Mouse (Mus musculus) CD4-positive, CD25-positive, alpha-beta regulatory T cell, adult 9 weeks (primary cell): Measurements from ENCODE around the gene Dhrs4. TPM values are rescaled to one million over a fixed set of nuclear protein-coding genes. Genes with fewer than 3 reads are reported as not detected.

Source experiments
- polyA plus RNA-seq: library from polyadenylated mRNA; unstranded; fragments of 100-300 nt; shearing (Covaris generic); gene quantifications from one replicate; pipeline ENCODE4 v1.2.1, GENCODE M21; 2017

Dhrs4 gene
- polyA plus RNA-seq = 47.2 TPM

DNA sequence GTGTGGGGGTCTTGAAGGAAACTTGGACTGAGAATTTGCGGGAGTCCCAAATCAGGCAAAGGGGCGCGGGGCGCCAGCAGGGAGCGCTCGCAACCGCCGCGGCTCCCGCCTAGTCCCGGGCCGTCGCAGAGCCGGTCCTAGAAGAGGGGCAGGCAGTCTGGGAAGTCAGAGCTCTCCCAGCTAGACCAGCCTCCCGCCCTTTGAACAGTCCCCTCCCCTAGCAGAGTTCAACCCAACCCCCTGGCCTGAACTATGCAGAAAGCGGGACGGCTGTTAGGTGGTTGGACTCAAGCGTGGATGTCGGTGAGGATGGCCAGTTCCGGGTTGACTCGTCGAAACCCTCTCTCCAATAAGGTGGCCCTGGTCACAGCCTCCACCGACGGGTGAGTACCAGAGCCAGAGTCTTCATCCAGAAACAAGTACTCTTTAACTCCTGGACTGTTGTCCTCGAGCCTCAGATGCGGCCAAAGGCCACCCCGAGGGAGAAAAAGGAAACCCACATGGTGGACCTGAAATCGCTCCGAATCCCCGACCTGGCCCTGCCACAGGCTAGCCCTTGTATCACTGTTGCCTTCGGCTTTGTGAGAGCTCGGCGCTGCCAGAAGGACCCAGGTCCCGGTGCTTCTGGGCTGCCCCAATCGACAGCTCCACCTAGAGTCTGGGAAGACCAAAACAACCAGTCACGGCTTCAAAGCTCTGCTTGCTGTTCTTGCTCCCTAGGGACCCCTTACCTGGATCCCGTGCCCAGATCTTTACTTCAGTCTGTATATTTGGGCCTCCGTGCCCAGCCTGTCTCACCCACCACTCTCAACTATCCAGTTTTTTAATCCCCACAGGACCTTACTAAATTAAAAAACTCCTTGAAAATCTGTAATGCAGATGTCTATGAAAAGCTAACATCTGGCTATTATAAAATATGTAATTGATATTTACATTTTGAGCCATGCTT lies at the start of gene Dhrs4:
Gene Dhrs4, plus strand, starts transcription at position 108 of the 949 bp plus-strand sequence.

DNA sequence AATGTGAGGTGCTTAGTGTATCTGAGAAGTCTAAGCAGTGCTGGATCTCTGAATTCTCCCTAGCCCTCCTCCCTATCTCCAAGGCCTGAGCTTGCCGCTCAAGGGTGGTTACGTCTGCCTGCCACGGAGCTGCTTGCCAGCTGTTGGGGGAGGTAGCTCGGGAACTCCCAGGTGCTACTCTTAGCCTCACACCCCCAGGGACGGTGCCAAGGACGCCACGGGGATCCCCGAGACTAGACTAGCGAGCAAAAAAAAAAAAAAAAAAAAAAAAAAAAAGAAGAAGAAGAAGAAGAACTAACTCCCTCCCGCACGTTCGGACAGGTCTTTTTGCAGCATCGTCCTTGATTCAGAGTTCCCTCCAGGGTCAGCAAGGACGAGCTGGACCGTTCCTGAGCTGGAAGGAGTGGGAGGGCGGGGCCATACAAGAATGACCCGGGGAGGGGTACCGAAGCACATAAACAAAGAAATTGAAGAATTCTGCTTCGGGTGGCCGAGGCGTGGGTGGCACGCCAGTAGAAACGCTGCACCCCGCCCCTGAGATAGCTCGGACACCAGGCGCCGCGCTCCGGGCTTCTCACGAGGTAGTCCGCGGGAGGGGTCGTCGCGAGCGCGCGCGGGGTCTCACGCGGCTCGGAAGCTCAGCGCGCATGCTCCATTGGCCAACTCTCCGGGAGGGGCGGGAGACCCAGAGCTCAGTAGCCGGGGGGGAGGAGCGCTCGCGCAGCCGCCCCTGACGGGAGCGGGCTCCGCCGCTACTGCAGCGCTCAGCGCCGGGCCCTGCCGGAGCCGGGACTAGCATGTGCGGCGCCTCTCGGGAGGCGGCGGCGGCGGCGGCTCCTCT lies 12.0 kb downstream of the Dhrs4 start, which contains the start of gene Carmil3:
Gene Carmil3, plus strand, starts transcription at position 291 of the 841 bp plus-strand sequence.

DNA sequence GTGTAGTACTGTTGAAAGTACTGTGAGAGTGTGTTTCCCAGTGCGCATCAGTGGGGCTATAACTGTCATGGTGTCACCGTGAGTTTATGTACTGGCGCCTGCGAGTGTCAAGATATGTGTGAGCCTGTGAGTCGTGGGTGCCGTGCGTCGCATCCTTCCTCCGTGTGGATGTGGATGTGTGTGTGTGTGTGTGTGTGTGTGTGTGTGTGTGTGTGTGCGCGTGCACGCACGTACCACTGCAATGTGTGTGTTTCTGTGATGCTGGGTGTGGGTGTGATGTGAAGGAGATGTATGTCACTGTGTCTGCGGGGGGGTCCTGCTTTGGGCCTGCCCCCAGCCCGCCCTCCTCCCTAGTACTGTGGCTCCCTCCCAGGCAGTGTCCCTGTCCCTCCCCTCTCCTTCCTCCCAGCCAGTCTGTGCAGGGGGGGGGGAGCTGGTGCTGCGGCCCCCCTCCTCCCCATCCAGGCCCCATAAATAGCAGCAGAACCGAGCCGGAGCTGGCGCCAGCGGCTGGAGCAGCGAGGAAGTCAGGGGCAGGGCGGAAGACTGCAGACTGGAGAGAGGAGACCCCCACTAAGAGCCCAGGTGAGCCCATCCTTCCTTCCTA lies 31.7 kb downstream of the Dhrs4 start, which contains the start of gene Cpne6:
Gene Cpne6, plus strand, starts transcription at position 321 of the 607 bp plus-strand sequence.

DNA sequence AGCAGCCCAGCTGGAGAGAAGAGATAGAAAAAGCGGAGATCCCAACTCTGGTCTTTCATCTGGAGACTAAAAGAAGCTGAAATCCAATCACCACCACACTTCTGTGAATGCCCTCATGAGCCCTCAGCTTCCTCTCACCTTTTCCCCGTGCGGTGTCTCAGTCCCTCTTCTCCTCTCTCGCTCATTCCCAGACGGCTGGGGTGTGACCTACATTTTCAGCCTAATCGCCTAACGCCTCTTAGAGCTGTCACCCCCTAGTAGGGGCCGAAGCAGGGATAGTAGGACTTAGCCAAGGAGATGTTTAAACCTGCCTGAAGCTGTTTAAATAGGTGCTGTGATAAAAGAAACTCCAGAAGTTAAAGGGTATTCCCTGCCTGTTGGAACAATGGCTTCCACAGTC lies 46.2 kb downstream of the Dhrs4 start, which contains the start of gene Nrl:
Gene Nrl, minus strand, starts transcription at position 197 of the 400 bp plus-strand sequence.

Other genes starting within 250 kb of the Dhrs4 start
- not detected for gene Carmil3, start 11.9 kb downstream of the Dhrs4 start, polyA plus RNA-seq
- gene Cpne6, start 31.7 kb downstream of the Dhrs4 start, polyA plus RNA-seq = not detected
- gene Nrl, start 46.2 kb downstream of the Dhrs4 start, polyA plus RNA-seq = 0.12 TPM
- 48.4 TPM for gene Pck2, start 61.5 kb downstream of the Dhrs4 start, polyA plus RNA-seq
- 170 TPM for gene Dcaf11, start 81.2 kb downstream of the Dhrs4 start, polyA plus RNA-seq
- 4.8 TPM for gene A730061H03Rik, start 81.6 kb downstream of the Dhrs4 start, polyA plus RNA-seq
- not detected for gene Fitm1, start 96.9 kb downstream of the Dhrs4 start, polyA plus RNA-seq
- gene Psme1, start 99.4 kb downstream of the Dhrs4 start, polyA plus RNA-seq = 1,184 TPM
- 48.1 TPM for gene Emc9, start 106.5 kb downstream of the Dhrs4 start, polyA plus RNA-seq
- 937 TPM for gene Psme2, start 112.4 kb downstream of the Dhrs4 start, polyA plus RNA-seq
- 64.3 TPM for gene Rnf31, start 113.0 kb downstream of the Dhrs4 start, polyA plus RNA-seq
- 237 TPM for gene Irf9, start 124.8 kb downstream of the Dhrs4 start, polyA plus RNA-seq
- 8.1 TPM for gene Rec8, start 139.3 kb downstream of the Dhrs4 start, polyA plus RNA-seq
- gene Ipo4, start 157.2 kb downstream of the Dhrs4 start, polyA plus RNA-seq = 53.3 TPM
- 2.8 TPM for gene Gm49378, start 159.1 kb downstream of the Dhrs4 start, polyA plus RNA-seq
- 96.0 TPM for gene Tm9sf1, start 165.0 kb downstream of the Dhrs4 start, polyA plus RNA-seq
- gene Tssk4, start 171.4 kb downstream of the Dhrs4 start, polyA plus RNA-seq = 1.6 TPM
- gene Mdp1, start 181.8 kb downstream of the Dhrs4 start, polyA plus RNA-seq = 112 TPM
- 58.4 TPM for gene Gmpr2, start 193.2 kb downstream of the Dhrs4 start, polyA plus RNA-seq
- gene Nedd8, start 193.4 kb downstream of the Dhrs4 start, polyA plus RNA-seq = 496 TPM
- 66.3 TPM for gene Tinf2, start 203.1 kb downstream of the Dhrs4 start, polyA plus RNA-seq
- 0.26 TPM for gene Tgm1, start 235.2 kb downstream of the Dhrs4 start, polyA plus RNA-seq
- gene Rabggta, start 243.5 kb downstream of the Dhrs4 start, polyA plus RNA-seq = 90.8 TPM